Mouse (Mus musculus): ENCODE measurements around the gene Slc7a4. TPM values are rescaled to one million over a fixed set of nuclear protein-coding genes. Genes with fewer than 3 reads are reported as not detected.
A peak's percentile ranks its signal among the peaks of the same experiment; 100 is the strongest.

Slc7a4 gene
- total and polyA plus RNA-seq, 3 experiments, result 2.3 to 5.7 (median 2.9) TPM

- 0 out of 2 replicates have a peak within 1 kb of the TSS, but pooled peaks have one; percentile 3 for H3K9ac ChIP-seq (ENCODE audit: low read depth, low read length)
- H3K27me3 ChIP-seq (ENCODE audit: control insufficient read depth, insufficient read depth, low read length), result no peaks in the 10 kb centered on the region
- peak; percentile 68 to 72 for DNase-seq
- H3K79me2 ChIP-seq (replicated peaks; ENCODE audit: control insufficient read depth, insufficient read depth, low read length), result no peaks in the 10 kb centered on the region
- intact Hi-C loops (cut with DNase I), result no loop called here
- TF ChIP-seq CTCF (IDR thresholded peaks at IDR 0.05), result no peak
- TF ChIP-seq EP300 (IDR thresholded peaks at IDR 0.05; ENCODE audit: insufficient read depth, low read depth, low read length), result no peak
- no peak for TF ChIP-seq POLR2A (IDR thresholded peaks at IDR 0.05; ENCODE audit: insufficient read depth, low read depth, low read length)
- H3K4me1 ChIP-seq (ENCODE audit: control insufficient read depth, insufficient read depth, low read length), result no peaks in the 10 kb centered on the region
- peak within 1 kb of the TSS; percentile 44 for H3K4me3 ChIP-seq
- no peak within 1 kb of the TSS; the same call in 1 of the 2 replicates for H3K27ac ChIP-seq
- WGBS, result 6% methylated on average over 22 of the region's 22 CpGs
- H3K36me3 ChIP-seq (ENCODE audit: control insufficient read depth, insufficient read depth, low read length), result no peaks in the 10 kb centered on the region
Measured at GRCm38 (mm10) chr16:17561128-17561750, 21.8 kb downstream of the Slc7a4 start, which contains the start of gene Lrrc74b. Gene Lrrc74b (minus strand): TSS chr16:17561247.

- Histone ChIP-seq H3K9ac (ENCODE audit: low read depth, low read length) (no peak overlapping the region), H3K27ac (no peak overlapping the region), H3K4me1 (ENCODE audit: control insufficient read depth, insufficient read depth, low read length) (no peaks in the 10 kb centered on the region), H3K36me3 (ENCODE audit: control insufficient read depth, insufficient read depth, low read length) (no peaks in the 10 kb centered on the region), H3K4me3 (no peak overlapping the region), H3K79me2 (replicated peaks; ENCODE audit: control insufficient read depth, insufficient read depth, low read length) (no peaks in the 10 kb centered on the region), H3K27me3 (ENCODE audit: control insufficient read depth, insufficient read depth, low read length) (no peaks in the 10 kb centered on the region)
- no peak for DNase-seq
- no peak for TF ChIP-seq POLR2A (IDR thresholded peaks at IDR 0.05; ENCODE audit: insufficient read depth, low read depth, low read length)
- TF ChIP-seq EP300 (IDR thresholded peaks at IDR 0.05; ENCODE audit: insufficient read depth, low read depth, low read length), result no peak
- TF ChIP-seq CTCF (IDR thresholded peaks at IDR 0.05), result no peak
- WGBS, result 76% methylated on average over 9 of the region's 9 CpGs
- intact Hi-C loops (cut with DNase I), result loop anchor here (2.0 to 5.0 kb wide), 2 partner anchors 167 to 253 kb away; no protein-coding TSS in a partner anchor
Measured at GRCm38 (mm10) chr16:17559396-17560027, 23.5 kb downstream of the Slc7a4 start.

- Histone ChIP-seq H3K27me3 (ENCODE audit: control insufficient read depth, insufficient read depth, low read length) (no peaks in the 10 kb centered on the region), H3K4me3 (no peak overlapping the region), H3K4me1 (ENCODE audit: control insufficient read depth, insufficient read depth, low read length) (no peaks in the 10 kb centered on the region), H3K27ac (no peak overlapping the region), H3K79me2 (replicated peaks; ENCODE audit: control insufficient read depth, insufficient read depth, low read length) (no peaks in the 10 kb centered on the region), H3K36me3 (ENCODE audit: control insufficient read depth, insufficient read depth, low read length) (no peaks in the 10 kb centered on the region), H3K9ac (ENCODE audit: low read depth, low read length) (no peak overlapping the region)
- TF ChIP-seq POLR2A (IDR thresholded peaks at IDR 0.05; ENCODE audit: insufficient read depth, low read depth, low read length) (no peak), CTCF (IDR thresholded peaks at IDR 0.05) (no peak), EP300 (IDR thresholded peaks at IDR 0.05; ENCODE audit: insufficient read depth, low read depth, low read length) (no peak)
- DNase-seq, result no peak
- 9% methylated on average over 5 of the region's 5 CpGs for WGBS
- intact Hi-C loops (cut with DNase I), result loop anchor here (1.0 to 5.0 kb wide), 3 partner anchors 55 to 253 kb away; no protein-coding TSS in a partner anchor
Measured at GRCm38 (mm10) chr16:17558811-17559210, 24.2 kb downstream of the Slc7a4 start.

GRCm38 (mm10) chr16:17557947-17558480 lies 25.0 kb downstream of the Slc7a4 start:
- no peaks in the 10 kb centered on the region for H3K36me3 ChIP-seq (ENCODE audit: control insufficient read depth, insufficient read depth, low read length)
- H3K4me1 ChIP-seq (ENCODE audit: control insufficient read depth, insufficient read depth, low read length), result no peaks in the 10 kb centered on the region
- peak; percentile 99 for TF ChIP-seq CTCF (IDR thresholded peaks at IDR 0.05)
- 0 out of 2 replicates have a peak, but pooled peaks have one; percentile 63 for TF ChIP-seq EP300 (IDR thresholded peaks at IDR 0.05; ENCODE audit: insufficient read depth, low read depth, low read length)
- no peak for TF ChIP-seq POLR2A (IDR thresholded peaks at IDR 0.05; ENCODE audit: insufficient read depth, low read depth, low read length)
- H3K27ac ChIP-seq, result no peak overlapping the region
- no peak overlapping the region for H3K4me3 ChIP-seq
- peak; percentile 65 to 73 for DNase-seq
- H3K9ac ChIP-seq (ENCODE audit: low read depth, low read length), result no peak overlapping the region
- no peaks in the 10 kb centered on the region for H3K27me3 ChIP-seq (ENCODE audit: control insufficient read depth, insufficient read depth, low read length)
- 4% methylated on average over 5 of the region's 5 CpGs for WGBS
- intact Hi-C loops (cut with DNase I), result loop anchor here (1.0 to 5.0 kb wide), 3 partner anchors 56 to 254 kb away; no protein-coding TSS in a partner anchor
- no peaks in the 10 kb centered on the region for H3K79me2 ChIP-seq (replicated peaks; ENCODE audit: control insufficient read depth, insufficient read depth, low read length)

- intact Hi-C loops (cut with DNase I), result loop anchor here (5.0 kb wide), 1 partner anchor 255 kb away; no protein-coding TSS in a partner anchor
- 58% methylated on average over 4 of the region's 4 CpGs for WGBS
- no peaks in the 10 kb centered on the region for H3K36me3 ChIP-seq (ENCODE audit: control insufficient read depth, insufficient read depth, low read length)
- no peak for TF ChIP-seq POLR2A (IDR thresholded peaks at IDR 0.05; ENCODE audit: insufficient read depth, low read depth, low read length)
- TF ChIP-seq CTCF (IDR thresholded peaks at IDR 0.05), result no peak
- TF ChIP-seq EP300 (IDR thresholded peaks at IDR 0.05; ENCODE audit: insufficient read depth, low read depth, low read length), result no peak
- H3K27me3 ChIP-seq (ENCODE audit: control insufficient read depth, insufficient read depth, low read length), result no peaks in the 10 kb centered on the region
- H3K4me1 ChIP-seq (ENCODE audit: control insufficient read depth, insufficient read depth, low read length), result no peaks in the 10 kb centered on the region
- H3K9ac ChIP-seq (ENCODE audit: low read depth, low read length), result no peak overlapping the region
- no peak overlapping the region for H3K27ac ChIP-seq
- H3K4me3 ChIP-seq, result no peak overlapping the region
- H3K79me2 ChIP-seq (replicated peaks; ENCODE audit: control insufficient read depth, insufficient read depth, low read length), result no peaks in the 10 kb centered on the region
- DNase-seq, result no peak
Measured at GRCm38 (mm10) chr16:17556907-17557306, 26.1 kb downstream of the Slc7a4 start.
